Mouse (Mus musculus): ENCODE measurements around the gene Wrb. TPM values are rescaled to one million over a fixed set of nuclear protein-coding genes. Genes with fewer than 3 reads are reported as not detected.
"Not testable (repeated sequence)": the region's sequence is repeated elsewhere in the genome, so short reads cannot be mapped to it uniquely, and the experiment has no call there.

Wrb gene
- total RNA-seq (2021), result 10 to 100 TPM; 76.9 to 89.3 TPM
- long read RNA-seq, transcript Wrb-201 (5 exons, 2,495 nt), result major isoform, 106 of 120 reads
- long read RNA-seq, partial matches to known transcripts, result 3 of 120 reads
- long read RNA-seq, other reads (novel, unspliced or antisense), result 5 of 120 reads

GRCm38 (mm10) chr16:96145110-96145800, at the start of gene Wrb:
Wrb (plus strand) TSS chr16:96145407.
- peak; percentile 100 for DNase-seq (ENCODE audit: low spot score in 2 of 2)

DNA sequence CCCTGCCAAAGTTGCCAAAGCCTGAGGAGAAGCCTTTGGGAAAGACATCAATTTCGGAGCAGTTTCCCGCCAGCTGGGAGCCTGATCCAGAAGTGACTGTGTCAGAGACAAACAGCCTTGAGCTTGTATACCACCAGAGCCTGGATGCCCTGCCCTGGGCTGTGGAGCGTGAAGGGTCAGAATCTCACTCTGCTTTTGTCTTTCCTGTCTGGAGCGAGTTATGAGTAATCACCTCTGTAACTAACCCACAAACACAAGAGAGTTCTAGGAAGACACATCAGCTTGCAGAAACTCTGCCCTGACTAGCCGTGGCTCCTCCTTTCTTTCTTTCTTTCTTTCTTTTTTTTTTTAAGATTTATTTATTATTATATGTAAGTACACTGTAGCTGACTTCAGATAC, 49.2 kb upstream of the Wrb start:
- DNase-seq (ENCODE audit: low spot score in 2 of 2), result no peak

GRCm38 (mm10) chr16:96097811-96098210, 47.4 kb upstream of the Wrb start:
- DNase-seq (ENCODE audit: low spot score in 2 of 2), result not testable (repeated sequence)

DNA sequence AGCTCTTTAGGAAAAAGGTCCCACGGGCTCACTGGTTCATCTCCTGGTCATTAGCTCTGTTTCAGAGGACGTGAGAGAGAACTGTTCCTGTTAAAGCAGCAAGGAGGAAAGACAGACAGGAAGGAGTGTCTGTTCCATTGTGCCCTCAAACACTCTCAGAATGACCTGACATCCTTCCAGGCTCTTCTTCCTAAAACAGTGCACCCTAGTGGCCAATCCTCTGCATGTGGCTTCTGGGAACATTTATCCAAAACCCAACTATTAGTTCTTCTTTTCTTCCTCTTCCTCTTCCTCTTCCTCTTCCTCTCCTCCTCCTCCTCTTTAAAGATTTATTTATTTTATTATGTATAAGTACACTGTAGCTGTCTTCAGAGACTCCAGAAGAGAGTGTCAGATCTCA, 42.2 kb upstream of the Wrb start:
- no peak for DNase-seq (ENCODE audit: low spot score in 2 of 2)

DNA sequence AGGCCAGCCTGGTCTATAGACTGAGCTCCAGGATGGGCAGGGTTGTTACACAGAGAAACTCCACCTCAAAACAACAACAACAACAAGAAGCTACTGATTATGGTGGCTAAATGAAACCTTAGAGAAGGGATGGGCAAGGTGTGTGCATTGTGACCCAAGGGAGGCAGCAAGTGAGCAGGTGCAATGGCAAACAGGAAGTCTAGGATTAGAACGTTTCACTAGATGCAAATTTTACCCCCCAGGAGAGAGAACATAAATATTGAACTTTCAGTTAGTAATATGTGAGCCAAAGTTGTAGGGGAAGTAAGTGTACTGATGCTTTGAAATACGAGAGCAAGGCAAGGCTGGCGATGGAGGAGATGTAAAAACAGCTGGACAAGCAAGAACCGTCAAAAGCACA, 35.5 kb upstream of the Wrb start:
- no peak for DNase-seq (ENCODE audit: low spot score in 2 of 2)

- DNase-seq (ENCODE audit: low spot score in 2 of 2), result no peak
Measured at GRCm38 (mm10) chr16:96110655-96111345, 34.4 kb upstream of the Wrb start.

- no peak for DNase-seq (ENCODE audit: low spot score in 2 of 2)
Measured at GRCm38 (mm10) chr16:96112769-96113168, 32.4 kb upstream of the Wrb start.

DNA sequence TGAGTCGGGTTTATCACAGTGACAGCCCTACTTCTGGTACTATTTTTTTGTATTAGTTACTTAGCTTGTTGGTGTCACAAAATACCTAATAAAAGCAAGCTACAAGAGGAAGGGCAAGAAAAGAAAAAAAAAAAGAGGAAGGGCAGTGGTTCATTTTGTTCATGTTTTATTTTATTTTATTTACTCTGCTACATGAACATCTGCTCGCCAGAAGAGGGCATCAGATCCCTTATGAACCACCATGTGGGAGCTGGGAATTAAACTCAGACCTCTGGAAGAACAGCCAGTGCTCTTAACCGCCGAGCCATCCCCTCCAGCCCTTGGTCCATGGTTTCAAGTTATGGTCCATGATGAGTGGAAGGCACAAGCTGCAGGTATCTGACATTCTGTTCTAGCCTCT, 30.5 kb upstream of the Wrb start:
- DNase-seq (ENCODE audit: low spot score in 2 of 2), result no peak

DNA sequence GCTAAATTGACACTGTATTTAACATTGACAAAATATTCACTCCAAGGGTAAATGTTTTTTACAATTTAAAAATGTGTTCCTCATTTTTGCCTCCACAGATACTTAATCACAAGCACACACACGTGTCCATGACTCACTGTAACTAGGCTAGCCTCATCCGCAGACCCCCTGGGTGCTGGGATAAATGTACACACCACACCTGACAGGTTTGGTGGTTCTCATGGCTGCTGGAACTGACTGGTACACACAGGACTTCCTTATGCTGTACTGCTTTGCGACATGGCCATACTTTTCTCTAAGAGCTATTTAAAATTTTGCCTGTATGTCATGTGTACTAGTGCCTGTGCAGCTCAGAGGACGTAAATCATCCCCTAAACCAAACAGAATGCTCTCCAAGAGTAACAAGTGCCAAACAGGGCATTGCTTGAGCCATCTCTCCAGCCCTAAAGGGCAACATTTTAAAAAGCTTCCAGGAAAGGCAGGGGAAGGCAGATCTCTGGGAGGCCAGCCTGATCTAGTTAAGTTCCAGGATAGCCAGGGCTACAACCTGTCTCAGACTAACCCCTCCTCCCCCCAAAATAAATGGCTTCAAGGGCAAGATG, 25.1 kb upstream of the Wrb start:
- no peak for DNase-seq (ENCODE audit: low spot score in 2 of 2)

DNA sequence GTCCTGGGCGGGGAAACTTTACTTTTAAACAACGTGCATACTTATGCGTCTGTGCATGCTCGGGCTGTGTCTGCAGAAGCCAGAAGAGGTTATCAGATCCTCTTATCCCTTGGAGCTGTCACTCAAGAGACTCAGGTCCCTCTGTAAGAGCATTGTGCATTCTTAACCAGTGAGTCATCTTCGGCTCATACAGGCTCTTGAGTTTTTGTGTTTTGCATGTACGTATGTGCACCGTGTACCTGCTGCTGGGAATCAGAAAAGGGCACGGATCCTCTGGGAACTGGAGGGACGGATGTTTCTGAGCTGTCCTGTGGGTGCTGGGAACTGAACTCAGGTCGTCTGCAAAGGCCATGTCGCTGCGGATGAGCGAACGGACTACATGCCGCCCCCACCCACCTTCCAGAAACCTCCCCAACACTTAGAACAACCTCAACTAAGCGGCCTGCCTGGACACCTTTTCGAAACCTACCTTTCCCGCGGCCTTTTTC, 18.5 kb upstream of the Wrb start:
- DNase-seq (ENCODE audit: low spot score in 2 of 2), result no peak

GRCm38 (mm10) chr16:96127288-96127656, 17.9 kb upstream of the Wrb start:
- DNase-seq (ENCODE audit: low spot score in 2 of 2), result no peak

DNA sequence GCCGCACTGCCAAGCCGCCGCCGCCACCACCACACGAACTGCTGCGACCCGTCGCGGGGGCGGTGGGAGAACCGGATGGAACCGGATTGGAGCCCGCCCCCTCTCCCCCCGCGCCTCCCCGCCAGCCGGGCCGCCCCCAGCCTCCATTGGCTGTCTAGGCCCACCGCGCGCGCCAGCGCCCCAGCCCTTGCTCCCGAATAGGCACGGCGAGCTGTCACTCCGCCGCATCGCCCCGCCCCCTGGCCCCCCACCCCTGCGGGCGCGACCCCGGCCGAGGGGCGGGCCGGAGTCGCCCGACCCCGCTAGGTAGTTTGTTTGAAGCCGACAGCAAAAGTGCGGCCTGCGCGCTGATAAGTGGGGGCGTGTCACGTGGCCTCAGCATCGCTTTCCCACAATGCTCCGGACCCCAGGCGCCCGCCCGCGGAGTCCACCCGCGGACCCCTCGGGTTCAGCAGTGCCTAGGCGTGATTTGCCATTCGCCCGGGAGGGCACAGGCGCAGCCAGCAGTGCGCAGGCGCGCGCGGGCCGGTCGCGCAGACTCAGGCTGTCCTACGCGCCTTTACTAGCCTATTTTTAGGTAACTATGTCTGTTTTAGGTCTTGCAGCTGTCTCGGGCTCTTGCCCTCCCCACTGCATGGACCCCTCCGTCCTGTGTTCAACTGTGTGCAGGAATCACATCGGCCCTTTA, 17.4 kb upstream of the Wrb start, which contains the start of gene Hmgn1:
TSS of gene Hmgn1 (minus strand) at position 73 of the 688 bp plus-strand sequence.
- DNase-seq (ENCODE audit: low spot score in 2 of 2), result peak; percentile 93 to 97

DNA sequence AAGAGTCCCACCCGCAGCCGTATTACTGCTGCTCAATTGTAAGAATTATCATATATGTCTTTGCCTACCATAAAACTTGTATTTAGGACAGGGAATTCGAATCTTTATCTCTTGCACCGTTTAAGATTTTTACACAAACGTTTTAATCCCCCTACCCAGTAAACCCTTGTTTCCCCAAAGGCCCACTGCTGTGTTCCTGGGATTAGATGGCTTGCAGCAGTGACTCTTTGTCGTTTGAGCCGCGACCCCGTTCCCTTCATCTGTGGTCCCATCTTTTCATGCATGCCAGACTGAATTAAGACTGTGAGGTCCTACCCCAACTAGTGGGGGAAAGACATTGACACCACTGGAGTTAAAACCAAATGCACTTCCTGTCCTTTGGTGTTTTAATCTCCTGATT, 16.7 kb upstream of the Wrb start:
- no peak for DNase-seq (ENCODE audit: low spot score in 2 of 2)

- DNase-seq (ENCODE audit: low spot score in 2 of 2), result not testable (repeated sequence)
Measured at GRCm38 (mm10) chr16:96144748-96145109, 478 bp upstream of the Wrb start.

DNA sequence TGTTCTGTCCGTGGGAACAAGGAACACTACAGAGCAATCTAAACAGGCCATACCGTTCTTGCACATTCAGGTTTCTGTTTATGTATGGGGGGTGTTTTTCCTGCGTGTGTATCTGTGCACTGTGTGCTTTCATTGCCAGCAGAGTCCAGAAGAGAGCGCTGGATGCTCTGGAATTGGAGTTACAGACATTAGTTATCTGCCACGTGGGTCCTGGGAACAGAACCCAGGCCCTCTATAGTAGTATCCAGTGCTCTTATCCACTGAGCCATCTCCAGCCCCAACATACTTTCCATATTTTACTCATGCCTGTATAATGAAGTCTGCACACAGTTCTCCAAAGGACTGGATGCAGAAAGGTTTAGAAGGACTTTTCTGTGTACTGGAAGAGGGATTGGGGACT, 607 bp downstream of the Wrb start:
- DNase-seq (ENCODE audit: low spot score in 2 of 2), result no peak

GRCm38 (mm10) chr16:96148834-96149233, 3.6 kb downstream of the Wrb start:
- no peak for DNase-seq (ENCODE audit: low spot score in 2 of 2)

- no peak for DNase-seq (ENCODE audit: low spot score in 2 of 2)
Measured at GRCm38 (mm10) chr16:96149311-96149710, 4.1 kb downstream of the Wrb start.

DNA sequence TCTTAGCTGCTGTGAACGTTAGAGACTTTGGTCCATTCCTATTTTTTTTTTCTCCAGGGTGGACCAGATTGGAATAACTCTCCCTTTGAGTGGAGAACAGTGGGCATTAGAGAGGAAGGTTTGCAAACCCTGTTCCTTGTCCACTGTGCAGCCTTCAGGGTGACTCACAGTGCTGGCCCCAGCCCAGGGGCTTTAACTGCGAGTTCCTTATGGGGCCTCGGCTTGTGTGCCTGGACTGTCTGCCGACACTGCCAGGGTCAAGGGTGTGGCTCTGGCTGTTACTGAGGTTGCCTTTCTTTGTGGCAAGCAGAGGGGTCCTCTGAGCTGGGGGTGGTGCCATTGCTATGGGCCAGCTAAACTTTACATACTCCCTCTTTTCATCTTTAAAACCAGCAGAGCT, 5.8 kb downstream of the Wrb start:
- DNase-seq (ENCODE audit: low spot score in 2 of 2), result no peak

- peak; percentile 71 to 79 for DNase-seq (ENCODE audit: low spot score in 2 of 2)
Measured at GRCm38 (mm10) chr16:96151551-96151950, 6.3 kb downstream of the Wrb start.

DNA sequence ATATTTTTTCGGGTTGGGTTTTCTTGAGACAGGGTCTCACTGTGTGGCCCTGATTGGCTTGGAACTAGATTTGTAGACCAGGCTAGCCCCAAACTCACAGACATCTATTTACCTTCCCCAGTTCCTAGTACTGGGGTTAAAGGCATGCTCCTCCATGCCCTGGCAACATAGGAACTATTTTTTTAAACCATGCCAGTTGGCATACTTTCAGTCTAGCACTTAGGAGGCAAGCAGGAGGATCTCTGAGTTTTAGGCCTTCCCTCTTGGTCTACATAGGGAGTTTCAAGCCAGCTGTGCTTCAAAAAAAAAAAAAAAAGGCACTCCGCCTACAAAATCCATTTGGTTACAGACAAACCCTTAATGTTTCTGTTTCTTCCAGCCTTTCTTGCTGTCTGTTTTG, 9.3 kb downstream of the Wrb start:
- no peak for DNase-seq (ENCODE audit: low spot score in 2 of 2)

DNA sequence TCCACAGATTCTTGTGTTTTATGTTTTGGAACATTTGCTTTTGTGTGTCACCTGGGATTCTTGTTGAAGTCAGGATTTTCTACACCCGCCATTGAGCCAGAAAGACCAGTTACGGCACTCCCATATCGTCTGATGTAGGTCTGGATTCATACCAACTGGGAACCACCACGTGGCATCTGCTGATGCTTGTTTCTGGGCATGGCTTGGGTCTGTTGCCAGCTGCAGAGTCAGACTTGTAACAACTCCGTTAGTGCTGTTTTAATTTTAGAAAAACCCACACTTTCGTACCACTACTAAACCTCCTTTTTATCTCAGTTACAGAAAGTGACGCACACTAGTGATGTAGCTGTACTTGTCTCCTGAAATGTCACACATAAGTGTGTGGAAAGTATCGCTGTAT, 10.8 kb downstream of the Wrb start:
- peak; percentile 28 to 52 for DNase-seq (ENCODE audit: low spot score in 2 of 2)

DNA sequence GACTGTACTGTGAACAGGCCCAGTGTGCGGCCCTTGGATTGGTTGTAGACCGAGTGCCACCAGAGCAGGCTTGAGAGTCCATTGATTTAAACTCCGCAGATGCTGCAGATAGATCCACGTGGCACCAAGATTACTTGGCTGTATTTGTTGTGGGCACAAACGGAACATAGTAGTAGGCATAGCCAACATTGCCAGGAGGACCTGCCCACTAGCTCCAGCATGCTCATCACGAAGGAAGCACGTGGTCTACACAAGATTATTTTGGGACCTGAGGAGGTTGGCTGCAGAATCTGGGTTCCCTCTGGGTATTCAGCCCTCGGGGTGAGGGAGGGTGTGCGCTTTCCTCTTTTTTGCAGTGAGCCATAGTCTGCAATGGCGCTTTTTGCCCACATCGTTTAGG, 12.0 kb downstream of the Wrb start:
- DNase-seq (ENCODE audit: low spot score in 2 of 2), result peak in 1 of 2 experiments; percentile 37

Measured in layer of hippocampus, postnatal 10 days (tissue).